Mouse (Mus musculus): ENCODE measurements around the gene Cln3.

- TF ChIP-seq CTCF (IDR thresholded peaks at IDR 0.05; ENCODE audit: low read depth, low read length) (no peak), POLR2A (IDR thresholded peaks at IDR 0.05; ENCODE audit: insufficient read depth, low read length) (no peak)
Measured at GRCm38 (mm10) chr7:126584506-126584977, 1.1 kb downstream of the Cln3 start, which contains the start of gene Apobr.
